Mouse (Mus musculus) cerebellum, postnatal 25 days (tissue): ENCODE data around the gene Hist1h2bc.

Experiments
- DNase-seq, 2 experiments: peaks; one replicate each; pipeline ENCODE4 v3.0.0; 2021; ENCODE audit warnings: mixed read lengths in 2 of 2

The Hist1h2bc gene

DNA sequence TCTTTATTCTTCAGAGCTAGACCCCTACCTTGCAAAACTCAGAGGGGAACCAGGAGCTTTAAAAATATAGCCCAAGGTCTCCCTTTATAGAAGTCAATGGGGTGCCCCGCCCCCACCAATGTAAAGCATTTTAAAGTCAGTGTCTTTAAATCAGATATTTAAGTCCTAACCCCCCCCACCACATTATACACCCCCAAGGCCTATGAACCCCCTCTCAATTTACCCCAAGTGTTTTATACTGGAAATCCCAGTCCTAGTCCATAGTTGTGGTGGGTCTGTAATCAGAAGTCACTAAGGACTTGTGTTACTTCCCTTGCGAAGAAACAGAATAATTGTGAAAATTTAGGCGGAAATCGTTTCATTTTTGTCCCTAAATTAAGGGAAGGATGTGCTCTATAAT lies 54.0 kb downstream of the Hist1h2bc start:
- DNase-seq: peak in 1 of 2 experiments; percentile 24

DNA sequence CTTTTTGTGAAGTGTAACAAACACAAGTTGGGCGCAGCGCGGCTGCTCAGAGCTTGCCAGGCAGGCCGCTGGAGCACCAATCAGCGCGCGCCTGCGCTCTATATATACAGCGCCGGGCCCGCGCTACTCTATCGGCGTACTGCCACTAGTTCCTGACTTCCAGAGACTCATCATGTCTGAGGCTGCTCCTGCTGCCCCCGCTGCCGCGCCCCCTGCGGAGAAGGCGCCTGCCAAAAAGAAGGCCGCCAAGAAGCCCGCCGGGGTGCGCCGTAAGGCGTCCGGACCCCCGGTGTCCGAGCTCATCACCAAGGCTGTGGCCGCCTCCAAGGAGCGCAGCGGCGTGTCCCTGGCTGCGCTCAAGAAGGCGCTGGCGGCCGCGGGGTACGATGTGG lies 54.7 kb downstream of the Hist1h2bc start, which contains the start of gene Hist1h1c:
Hist1h1c (plus strand) TSS at position 132 of the 392 bp plus-strand sequence.
- peak; percentile 78 to 84 for DNase-seq

DNA sequence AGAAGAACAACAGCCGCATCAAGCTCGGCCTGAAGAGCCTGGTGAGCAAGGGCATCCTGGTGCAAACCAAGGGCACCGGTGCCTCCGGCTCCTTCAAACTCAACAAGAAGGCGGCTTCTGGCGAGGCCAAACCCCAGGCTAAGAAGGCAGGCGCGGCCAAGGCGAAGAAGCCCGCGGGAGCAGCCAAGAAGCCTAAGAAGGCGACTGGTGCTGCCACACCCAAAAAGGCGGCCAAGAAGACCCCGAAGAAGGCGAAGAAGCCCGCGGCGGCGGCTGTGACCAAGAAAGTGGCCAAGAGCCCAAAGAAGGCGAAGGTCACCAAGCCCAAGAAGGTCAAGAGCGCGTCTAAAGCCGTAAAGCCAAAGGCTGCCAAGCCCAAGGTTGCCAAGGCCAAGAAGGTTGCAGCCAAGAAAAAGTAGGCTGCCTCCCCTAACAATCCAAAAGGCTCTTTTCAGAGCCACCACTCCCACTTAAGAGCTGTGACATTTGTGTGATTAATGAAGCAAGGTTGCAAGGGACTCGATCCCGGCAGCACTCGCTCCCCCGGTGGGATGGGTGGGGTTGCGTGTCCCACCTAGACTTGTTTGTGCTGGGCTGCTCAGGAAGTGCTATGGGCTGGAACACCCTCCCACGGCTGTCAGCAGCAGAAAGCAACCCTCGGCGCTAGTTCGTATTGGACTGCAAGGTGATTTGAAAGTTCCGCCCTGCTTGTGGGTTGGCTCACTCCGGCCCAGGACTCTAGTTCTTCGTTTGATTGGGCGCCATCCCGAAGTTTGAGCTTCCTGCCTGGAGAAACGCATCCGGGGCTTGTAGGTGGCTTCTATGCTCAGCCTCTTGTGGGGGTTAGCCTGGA lies 55.3 kb downstream of the Hist1h2bc start:
- DNase-seq: peak; percentile 80 to 87

DNA sequence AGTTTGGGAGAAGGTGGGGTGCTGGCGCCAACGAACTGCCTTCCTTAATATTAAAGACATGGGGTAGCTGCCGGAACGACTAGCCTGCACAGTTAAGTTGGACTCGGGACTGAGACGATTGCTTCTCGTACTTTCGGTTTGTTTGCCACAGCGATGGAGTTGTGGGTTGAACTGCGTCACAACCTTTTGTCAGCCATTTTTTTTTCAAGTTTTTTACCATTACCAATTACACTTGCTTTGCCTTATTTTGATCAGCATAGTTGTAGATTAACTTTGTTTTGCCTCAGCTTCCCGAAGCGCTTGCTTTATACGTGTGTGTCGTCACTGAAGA lies 55.9 kb downstream of the Hist1h2bc start:
- no peak for DNase-seq

DNA sequence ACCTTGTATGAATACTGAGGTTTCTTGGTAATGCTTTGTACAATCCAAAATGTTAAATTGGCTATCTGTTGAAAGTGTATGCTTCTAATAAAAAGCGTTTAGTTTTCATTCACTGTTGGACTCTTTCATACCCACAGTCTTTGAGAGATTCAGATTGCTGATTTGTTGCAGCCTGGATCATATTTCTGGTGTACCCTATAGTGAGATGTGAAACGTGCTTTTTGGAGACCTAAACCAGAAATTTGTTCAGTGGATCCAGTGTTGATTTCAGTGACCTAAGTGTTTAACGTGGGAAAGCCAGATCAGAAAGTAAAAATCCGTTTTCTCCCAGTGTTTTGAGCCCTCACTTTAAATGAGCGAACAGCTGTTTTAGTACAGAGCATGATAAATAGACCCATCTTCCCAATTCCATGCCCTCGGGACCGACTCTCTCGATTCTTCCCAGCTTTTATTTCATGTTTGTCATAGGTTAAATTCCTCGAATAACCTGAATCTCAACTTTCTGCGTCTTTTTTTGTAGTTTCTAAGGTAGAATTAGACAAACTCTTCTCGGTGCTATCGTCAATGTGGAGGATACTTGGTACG lies 56.3 kb downstream of the Hist1h2bc start:
- DNase-seq: no peak

DNA sequence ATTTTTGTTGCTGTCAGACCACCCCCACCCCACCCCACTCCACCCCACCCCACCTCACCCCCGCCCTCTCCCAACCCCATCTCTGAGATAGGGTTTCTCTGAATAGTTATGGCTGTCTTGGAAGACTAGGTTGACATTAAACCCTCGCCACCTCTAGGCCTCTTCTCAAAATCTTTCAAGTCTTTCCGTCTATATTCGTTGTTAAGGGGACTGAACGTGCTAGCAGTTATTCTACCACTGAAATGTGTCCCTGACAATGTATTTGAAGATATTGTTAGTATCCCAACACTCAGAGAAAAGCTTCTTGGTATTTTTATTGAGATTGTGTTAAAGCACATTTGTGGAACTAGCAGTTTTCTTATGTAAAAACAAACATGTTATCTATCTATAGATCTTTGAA lies 56.9 kb downstream of the Hist1h2bc start:
- DNase-seq: no peak

DNA sequence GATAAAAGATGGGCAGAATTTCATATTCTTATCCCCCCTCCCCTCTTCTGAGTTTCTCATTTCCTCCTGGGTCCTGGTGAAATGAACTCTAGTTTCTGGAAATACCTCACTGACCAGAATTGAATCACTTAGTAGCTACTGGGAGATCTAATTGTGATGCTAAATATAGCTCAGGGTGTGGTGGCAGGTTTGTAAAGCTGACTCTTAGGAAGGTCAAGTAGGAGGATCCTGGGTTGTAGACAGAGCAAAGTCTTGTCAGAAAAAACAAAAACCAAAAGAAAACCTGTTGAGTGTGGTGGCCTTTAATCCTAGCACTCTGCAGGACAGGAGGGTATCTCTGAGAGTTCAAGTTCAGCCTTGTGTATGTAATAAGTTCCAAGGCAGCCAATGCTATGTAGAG lies 58.0 kb downstream of the Hist1h2bc start:
- no peak for DNase-seq
